Mouse (Mus musculus) Patski (cell line): ENCODE measurements around the gene Serpinb9e. TPM values are rescaled to one million over a fixed set of nuclear protein-coding genes. Genes with fewer than 3 reads are reported as not detected.
"Not testable (repeated sequence)": the region's sequence is repeated elsewhere in the genome, so short reads cannot be mapped to it uniquely, and the experiment has no call there.

Source experiments
- ATAC-seq: fragments of 100-300 bp; one replicate; pipeline ENCODE4 v1.8.0; 2021
- CTCF ChIA-PET: fragments of 350-600 bp; sonication (Branson Sonifier 250); formaldehyde crosslinking; loops from one replicate; lab custom pipeline; 2022; ENCODE audit warnings: inconsistent platforms; lab: Charles Lee
- POLR2A ChIA-PET: fragments of 350-600 bp; sonication (Branson Sonifier 250); formaldehyde crosslinking; loops from one replicate; lab custom pipeline; 2022; ENCODE audit warnings: antibody characterized with exemption, inconsistent platforms; lab: Charles Lee
- DNase-seq: peaks from one replicate; pipeline ENCODE4 v3.0.0-alpha.2; 2011; ENCODE audit warnings: low read depth, low spot score
- H3K27me3 ChIP-seq: fragments of 371-371 bp; one replicate; pipeline ENCODE4 v1.5.1; 2021
- CTCF ChIP-seq: fragments of 100-300 bp; IDR thresholded peaks from one replicate; pipeline ENCODE4 v1.5.1; 2021
- in situ Hi-C: fragments of 300-500 bp; cut with MboI; formaldehyde crosslinking; loops from 3 replicates; pipeline ENCODE4 v1.11.1; 2018; ENCODE audit warnings: low pct_unique_long_range_greater_than_20kb, mixed read lengths
- polyA plus RNA-seq: library from polyadenylated mRNA; unstranded; gene quantifications from one replicate; pipeline ENCODE4 v1.2.3, GENCODE M21; 2021

The Serpinb9e gene
- polyA plus RNA-seq: 0.87 TPM

DNA sequence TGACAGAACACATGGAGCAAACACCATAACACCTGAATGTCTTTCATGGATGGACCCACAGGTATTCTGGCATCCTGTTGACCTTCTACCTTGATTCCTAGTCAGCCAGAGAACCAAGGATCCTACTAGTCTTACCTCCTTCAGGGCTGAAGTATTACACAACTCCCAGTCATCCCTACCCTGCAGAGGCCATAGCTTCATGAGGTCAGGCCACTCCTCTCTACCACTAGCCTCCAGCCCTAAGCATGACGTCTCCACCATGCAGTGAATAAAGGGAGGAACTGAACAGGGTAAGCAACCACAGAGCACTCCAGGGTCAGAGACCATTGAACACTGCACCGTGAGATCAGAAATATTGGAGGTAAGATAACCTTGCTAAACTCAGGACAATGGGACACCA is at the start of gene Serpinb9e:
Serpinb9e (plus strand) TSS at position 301 of the 400 bp plus-strand sequence.
- in situ Hi-C loops, H3K27me3 ChIP-seq, ATAC-seq, DNase-seq, POLR2A ChIA-PET, CTCF ChIA-PET: not testable (repeated sequence)

DNA sequence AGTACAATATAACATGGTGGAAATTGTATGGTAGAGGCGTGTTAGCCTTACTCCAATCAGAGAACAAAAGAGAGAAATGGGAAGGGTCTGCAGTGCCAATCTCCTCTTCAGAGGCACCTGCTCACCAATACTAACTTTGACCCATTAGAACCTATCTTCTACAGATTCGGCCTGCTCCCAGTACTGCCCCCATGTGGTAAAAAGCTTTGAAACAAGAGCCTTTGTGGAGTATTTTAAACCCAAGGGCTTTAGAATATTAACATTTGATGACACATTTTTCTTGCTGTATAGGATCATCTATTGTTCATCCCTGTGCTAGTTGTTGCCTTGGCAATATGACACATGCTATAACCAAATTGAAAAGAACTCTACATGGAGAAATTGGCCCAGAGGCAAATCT is 49.7 kb upstream of the Serpinb9e start:
- in situ Hi-C loops: no loop called here
- no peak for DNase-seq
- H3K27me3 ChIP-seq: no peaks in the 10 kb centered on the region
- no peak for ATAC-seq
- ChIA-PET POLR2A (no interaction called here), CTCF (no interaction called here)
- TF ChIP-seq CTCF: peak; percentile 23

DNA sequence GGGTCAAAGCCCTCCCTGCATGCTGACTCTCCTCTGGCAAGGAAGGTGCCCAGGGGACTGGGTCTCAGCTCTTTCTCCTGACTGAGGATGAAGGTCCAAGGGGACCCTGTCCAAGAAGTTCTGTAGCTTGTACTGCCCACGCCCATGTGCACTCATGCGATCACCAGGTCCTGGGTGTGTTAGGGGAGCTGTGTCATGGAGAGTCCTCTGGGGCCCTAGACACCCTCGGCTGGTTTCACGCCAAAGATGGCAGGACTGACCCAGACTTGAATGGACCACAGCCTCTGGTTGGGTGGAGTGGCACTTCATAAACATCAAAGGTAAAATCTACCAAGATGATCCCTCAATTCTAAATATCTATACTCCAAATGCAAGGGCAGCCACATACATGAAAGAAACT is 59.2 kb downstream of the Serpinb9e start:
- H3K27me3 ChIP-seq, POLR2A ChIA-PET, in situ Hi-C loops, DNase-seq, ATAC-seq, CTCF ChIA-PET: not testable (repeated sequence)

Other genes with a start within 250 kb of the Serpinb9e start
- 69.0 TPM for gene Serpinb9, start 246.4 kb upstream of the Serpinb9e start, polyA plus RNA-seq
- gene Serpinb9b, start 222.2 kb upstream of the Serpinb9e start, polyA plus RNA-seq: 8.2 TPM
- gene Serpinb1b, start 171.0 kb upstream of the Serpinb9e start, polyA plus RNA-seq: 5.1 TPM
- 0.74 TPM for gene Serpinb9c, start 89.9 kb upstream of the Serpinb9e start, polyA plus RNA-seq
- gene Serpinb9d, start 56.7 kb upstream of the Serpinb9e start, polyA plus RNA-seq: 1.7 TPM
- gene Serpinb9f, start 74.5 kb downstream of the Serpinb9e start, polyA plus RNA-seq: 0.33 TPM
- 0.28 TPM for gene Gm11397, start 146.1 kb downstream of the Serpinb9e start, polyA plus RNA-seq
- gene Serpinb9g, start 235.2 kb downstream of the Serpinb9e start, polyA plus RNA-seq: 0.83 TPM